Mouse (Mus musculus) forebrain, postnatal 0 days (tissue): ENCODE results near the gene Cpsf3. TPM values are rescaled to one million over a fixed set of nuclear protein-coding genes. Genes with fewer than 3 reads are reported as not detected.
A peak's percentile ranks its signal among the peaks of the same experiment; 100 is the strongest.

Experiments
- ATAC-seq: fragments of 200-750 bp; cut with Nextera tagmentation; 2 replicates; pipeline ENCODE4 v1.8.0; 2017; ENCODE audit warnings: mild to moderate bottlenecking, moderate library complexity
- DNase-seq: peaks from one replicate; pipeline ENCODE4 v3.0.0-alpha.2; 2015
- H3K27ac ChIP-seq: fragments of 300-500 bp; sonication (generic); 2 replicates; pipeline ENCODE4 v1.5.1; 2014; ENCODE audit warnings: low read depth, mild to moderate bottlenecking, antibody characterized with exemption, low read length, moderate library complexity, mixed read lengths
- H3K27me3 ChIP-seq: fragments of 300-500 bp; sonication (generic); 2 replicates; pipeline ENCODE4 v1.6.1; 2014; ENCODE audit warnings: mild to moderate bottlenecking, low read length, mixed read lengths; ENCODE audit not compliant: insufficient read depth
- H3K36me3 ChIP-seq: fragments of 300-500 bp; sonication (generic); 2 replicates; pipeline ENCODE4 v1.6.1; 2014; ENCODE audit warnings: mild to moderate bottlenecking, moderate library complexity; ENCODE audit not compliant: insufficient read depth
- H3K4me1 ChIP-seq: fragments of 300-500 bp; sonication (generic); 2 replicates; pipeline ENCODE4 v1.6.1; 2014; ENCODE audit warnings: antibody characterized with exemption; ENCODE audit not compliant: insufficient read depth
- H3K4me2 ChIP-seq: fragments of 300-500 bp; sonication (generic); 2 replicates; pipeline ENCODE4 v1.6.1; 2014; ENCODE audit warnings: low read depth, mild to moderate bottlenecking, moderate library complexity
- H3K4me3 ChIP-seq: fragments of 300-500 bp; sonication (generic); 2 replicates; pipeline ENCODE4 v1.5.1; 2014; ENCODE audit warnings: low read depth, low read length, mixed read lengths
- H3K9ac ChIP-seq: fragments of 300-500 bp; sonication (generic); 2 replicates; pipeline ENCODE4 v1.6.1; 2014; ENCODE audit warnings: mild to moderate bottlenecking
- H3K9me3 ChIP-seq: fragments of 300-500 bp; sonication (generic); 2 replicates; pipeline ENCODE4 v1.6.1; 2016; ENCODE audit warnings: low read length
- CTCF ChIP-seq: sonication (generic); IDR thresholded peaks from 2 replicates; pipeline ENCODE4 v1.5.1; 2016; ENCODE audit warnings: antibody characterized with exemption, control low read depth, low read depth
- WGBS: fragments of 180-500 bp; shearing (Covaris S2); extraction: QIAGEN DNeasy Blood & Tissue Kit; methylation state at CpG from one replicate; pipeline ENCODE4 v1.1.7; 2014; 5-methylcytosine and 5-hydroxymethylcytosine counted together
- polyA plus RNA-seq: library from polyadenylated mRNA; unstranded; fragments of >200 nt; fragmentation: Nextera tagmentation; extraction: Ambion mirVana; gene quantifications from 2 replicates; pipeline ENCODE4 v1.2.1, GENCODE M21; 2015
- total RNA-seq: library from RNA; depleted of rRNA; stranded (reverse); fragments of >200 nt; gene quantifications from 2 replicates; pipeline ENCODE4 v1.2.3, GENCODE M21; 2014

The Cpsf3 gene
- total and polyA plus RNA-seq, 2 experiments from 2014 or later, result 50.4 to 79.6 TPM

DNA sequence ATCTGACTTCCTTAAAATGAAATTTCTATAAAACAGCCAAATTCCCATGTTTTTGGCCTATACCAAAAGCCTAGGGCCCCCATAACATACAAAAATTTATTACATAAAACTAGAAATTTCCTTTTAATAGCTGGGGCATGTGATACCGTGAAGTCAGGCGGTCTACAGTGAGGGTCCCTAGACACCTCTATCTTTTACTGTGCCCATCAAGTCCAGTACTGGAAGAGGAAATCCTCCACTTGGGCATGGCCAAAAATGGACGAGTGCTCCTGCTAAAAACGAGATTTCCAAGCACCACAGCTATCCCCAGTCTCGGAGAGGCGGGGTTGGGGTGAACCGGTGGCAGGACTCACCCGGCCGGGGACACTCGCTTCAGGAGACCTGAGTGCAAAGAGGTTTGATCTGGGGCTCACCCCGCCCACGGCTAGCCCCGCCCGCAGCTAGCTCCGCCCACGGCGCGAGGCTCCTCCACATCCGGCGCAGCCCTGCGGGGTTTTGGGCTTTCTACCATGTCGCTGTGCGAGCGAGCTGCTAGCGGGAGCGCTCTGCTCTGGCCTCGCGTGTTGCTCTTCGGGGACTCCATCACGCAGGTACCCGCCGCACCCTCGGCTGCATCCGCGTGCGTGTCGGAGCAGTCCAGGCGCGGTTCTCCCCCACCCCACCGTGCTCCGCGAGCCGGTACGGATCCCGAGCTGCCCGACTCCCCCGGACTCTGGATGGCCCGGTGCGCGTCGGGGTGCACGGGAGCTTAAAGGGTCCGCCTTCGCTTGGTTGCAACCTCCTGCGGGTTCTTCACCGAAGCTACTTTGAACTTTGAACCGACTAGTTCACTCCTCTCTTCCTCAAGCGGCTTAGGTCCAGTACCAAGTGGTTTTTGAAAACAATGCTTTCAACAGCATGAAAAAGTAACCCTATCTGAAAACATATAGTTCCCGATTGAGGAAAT is 31.0 kb downstream of the Cpsf3 start, which contains the start of gene Iah1:
TSS of gene Iah1 (plus strand) at position 467 of the 946 bp plus-strand sequence.
- peak within 1 kb of the TSS; percentile 67 for H3K4me2 ChIP-seq
- ATAC-seq (peak; percentile 88), DNase-seq (peak; percentile 76)
- no peaks in the 10 kb centered on the region for H3K27me3 ChIP-seq
- H3K36me3 ChIP-seq, result peaks cover 35% of the 10 kb centered on the region
- WGBS, result 3% methylated on average over 59 of the region's 59 CpGs
- no peaks in the 10 kb centered on the region for H3K4me1 ChIP-seq
- no peaks in the 10 kb centered on the region for H3K9me3 ChIP-seq
- H3K27ac ChIP-seq, result no peak within 1 kb of the TSS
- TF ChIP-seq CTCF, result no peak
- H3K4me3 ChIP-seq, result peak within 1 kb of the TSS; percentile 50
- H3K9ac ChIP-seq, result peak within 1 kb of the TSS; percentile 57

DNA sequence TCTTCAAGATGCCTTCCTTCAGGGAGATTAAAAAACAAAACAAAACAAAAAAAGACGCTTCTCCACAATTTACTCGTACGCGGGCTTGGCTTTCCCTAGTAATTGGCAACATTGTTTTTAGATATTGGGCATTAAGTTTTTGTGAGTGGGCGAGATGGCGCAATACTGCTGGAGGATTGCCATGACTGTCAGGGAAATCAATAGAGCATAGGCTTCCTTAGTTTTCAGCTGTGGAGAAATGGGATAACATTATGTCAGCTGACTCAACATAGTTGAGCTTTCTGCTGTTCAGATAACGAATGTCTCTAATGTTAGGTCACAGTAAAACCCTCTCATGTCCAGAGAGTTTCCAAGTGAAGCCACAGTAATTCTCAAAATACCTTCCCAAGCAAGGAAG is 31.7 kb downstream of the Cpsf3 start:
- H3K36me3 ChIP-seq, result peaks cover 30% of the 10 kb centered on the region
- peak overlapping the region; percentile 57 for H3K9ac ChIP-seq
- no peak overlapping the region for H3K27ac ChIP-seq
- WGBS, result 11% methylated on average over 7 of the region's 7 CpGs
- no peaks in the 10 kb centered on the region for H3K27me3 ChIP-seq
- no peak for TF ChIP-seq CTCF
- ATAC-seq (no peak), DNase-seq (peak; percentile 8)
- peak overlapping the region; percentile 67 for H3K4me2 ChIP-seq
- H3K4me3 ChIP-seq, result peak overlapping the region; percentile 50
- no peaks in the 10 kb centered on the region for H3K9me3 ChIP-seq
- H3K4me1 ChIP-seq, result no peaks in the 10 kb centered on the region

DNA sequence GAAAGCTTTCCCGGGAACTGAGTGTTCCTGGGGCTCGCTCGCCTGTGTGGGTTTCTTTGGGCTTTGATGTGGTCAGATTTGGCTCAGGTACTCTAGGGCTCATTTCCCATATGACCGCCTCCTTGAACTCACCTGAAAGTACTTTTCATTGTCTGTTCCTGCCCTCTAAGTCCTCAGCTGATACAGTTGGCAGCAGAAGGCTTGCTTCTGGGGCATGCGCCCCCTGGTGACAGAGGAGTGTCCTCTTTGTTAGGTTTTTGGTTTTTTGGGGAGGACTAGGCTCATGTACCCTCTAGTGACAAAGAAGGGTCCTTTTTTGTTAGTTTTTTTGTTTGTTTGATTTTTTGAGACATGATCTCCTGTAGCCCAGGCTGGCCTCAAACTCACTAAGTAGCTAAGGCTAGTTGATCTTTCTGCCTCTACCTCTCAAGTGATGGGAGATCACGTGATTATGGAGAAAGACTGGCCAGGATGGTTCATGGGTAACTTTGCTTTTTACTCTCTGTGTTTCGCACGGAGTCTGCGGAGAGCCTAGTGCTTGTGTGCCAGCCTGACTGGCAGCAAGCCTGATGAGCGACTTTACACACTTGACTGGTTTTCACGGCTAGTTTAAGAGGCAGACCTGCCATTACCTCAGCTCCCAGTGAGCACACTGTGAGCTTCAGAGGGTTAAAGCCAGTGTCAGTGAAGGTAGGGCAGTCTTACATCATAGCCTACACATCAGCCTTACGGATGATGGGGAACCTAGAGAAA is 33.1 kb downstream of the Cpsf3 start:
- peak; percentile 75 for TF ChIP-seq CTCF
- Histone ChIP-seq H3K9ac (no peak overlapping the region), H3K27me3 (no peaks in the 10 kb centered on the region), H3K36me3 (peaks cover 24% of the 10 kb centered on the region), H3K27ac (no peak overlapping the region), H3K4me1 (no peaks in the 10 kb centered on the region), H3K4me3 (no peak overlapping the region), H3K4me2 (no peak overlapping the region), H3K9me3 (no peaks in the 10 kb centered on the region)
- ATAC-seq, result peak; percentile 25; the same call in 1 of the 2 replicates
- WGBS, result 66% methylated on average over 12 of the region's 12 CpGs
- peak; percentile 68 for DNase-seq

DNA sequence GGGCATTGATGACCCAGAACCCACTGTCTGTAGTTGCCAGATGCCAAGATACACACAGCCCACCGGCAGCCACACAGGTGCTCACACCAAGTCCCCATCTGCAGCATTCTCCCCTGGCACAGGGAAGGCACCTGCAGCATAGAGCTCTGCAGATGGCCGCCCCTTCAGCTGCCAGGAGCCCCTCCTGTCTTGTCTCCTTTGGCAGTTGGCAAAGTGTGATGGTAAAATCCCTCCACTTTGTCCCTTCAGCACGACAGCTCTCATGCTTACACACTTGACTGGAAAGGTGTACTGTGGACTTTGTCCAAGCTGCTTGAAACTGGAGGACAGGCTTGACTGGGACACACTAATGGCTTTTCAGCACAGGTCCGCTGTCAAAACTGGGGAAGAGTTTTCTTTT is 35.1 kb downstream of the Cpsf3 start:
- H3K4me2 ChIP-seq, result no peak overlapping the region
- no peak overlapping the region for H3K9ac ChIP-seq
- H3K4me1 ChIP-seq, result no peaks in the 10 kb centered on the region
- peaks cover 20% of the 10 kb centered on the region for H3K36me3 ChIP-seq
- H3K4me3 ChIP-seq, result no peak overlapping the region
- DNase-seq (no peak), ATAC-seq (no peak)
- H3K9me3 ChIP-seq, result no peaks in the 10 kb centered on the region
- no peak overlapping the region for H3K27ac ChIP-seq
- WGBS, result 78% methylated on average over 4 of the region's 4 CpGs
- no peaks in the 10 kb centered on the region for H3K27me3 ChIP-seq
- no peak for TF ChIP-seq CTCF

DNA sequence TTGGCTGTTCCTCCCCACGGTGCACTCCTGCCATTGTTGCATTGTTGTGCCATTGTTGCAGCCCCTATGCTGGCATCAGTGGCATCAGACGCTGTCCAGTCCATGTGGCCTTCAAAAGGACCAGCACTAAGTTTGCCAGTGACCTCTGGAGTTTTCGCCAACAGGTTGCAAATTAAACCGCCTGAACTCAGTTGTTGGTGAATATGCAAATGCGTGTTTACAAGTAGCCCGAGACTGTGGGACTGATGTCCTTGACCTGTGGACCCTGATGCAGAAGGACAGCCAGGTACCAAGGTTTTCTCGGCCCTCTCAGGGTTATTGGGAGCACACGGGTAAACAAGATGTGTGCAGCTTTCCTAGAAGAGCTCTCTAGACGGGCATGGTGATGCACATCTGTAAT is 36.0 kb downstream of the Cpsf3 start:
- H3K27ac ChIP-seq, result no peak overlapping the region
- H3K4me2 ChIP-seq, result no peak overlapping the region
- ATAC-seq, result no peak
- peaks cover 23% of the 10 kb centered on the region for H3K36me3 ChIP-seq
- no peak overlapping the region for H3K4me3 ChIP-seq
- H3K4me1 ChIP-seq, result no peaks in the 10 kb centered on the region
- no peak overlapping the region for H3K9ac ChIP-seq
- WGBS, result 82% methylated on average over 9 of the region's 9 CpGs
- TF ChIP-seq CTCF, result no peak
- no peaks in the 10 kb centered on the region for H3K9me3 ChIP-seq
- no peaks in the 10 kb centered on the region for H3K27me3 ChIP-seq
- no peak for DNase-seq

DNA sequence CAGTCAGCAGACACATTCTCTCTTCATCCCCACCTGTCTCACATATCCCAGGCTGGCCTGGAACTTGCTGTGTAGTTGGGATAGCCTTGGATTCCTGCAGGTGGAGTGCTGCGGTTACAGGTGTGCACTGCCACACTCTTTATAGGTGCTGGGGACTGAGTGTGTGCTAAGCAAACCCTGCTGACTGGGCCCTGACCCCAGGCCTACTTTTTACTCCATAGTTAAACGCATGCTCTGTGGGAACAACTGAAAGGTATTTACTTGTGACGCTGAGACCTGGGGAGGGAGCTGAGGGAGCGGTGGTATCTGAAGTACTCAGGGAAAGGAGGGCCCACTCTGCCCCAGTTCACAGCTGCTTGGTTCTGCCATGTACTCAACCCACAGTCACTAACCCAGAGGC is 37.1 kb downstream of the Cpsf3 start:
- H3K9me3 ChIP-seq, result no peaks in the 10 kb centered on the region
- H3K27me3 ChIP-seq, result no peaks in the 10 kb centered on the region
- DNase-seq (no peak), ATAC-seq (no peak)
- no peak overlapping the region for H3K27ac ChIP-seq
- 82% methylated on average over 4 of the region's 4 CpGs for WGBS
- H3K4me1 ChIP-seq, result no peaks in the 10 kb centered on the region
- no peak overlapping the region for H3K4me2 ChIP-seq
- no peak overlapping the region for H3K9ac ChIP-seq
- H3K4me3 ChIP-seq, result no peak overlapping the region
- no peak for TF ChIP-seq CTCF
- H3K36me3 ChIP-seq, result peaks cover 28% of the 10 kb centered on the region

DNA sequence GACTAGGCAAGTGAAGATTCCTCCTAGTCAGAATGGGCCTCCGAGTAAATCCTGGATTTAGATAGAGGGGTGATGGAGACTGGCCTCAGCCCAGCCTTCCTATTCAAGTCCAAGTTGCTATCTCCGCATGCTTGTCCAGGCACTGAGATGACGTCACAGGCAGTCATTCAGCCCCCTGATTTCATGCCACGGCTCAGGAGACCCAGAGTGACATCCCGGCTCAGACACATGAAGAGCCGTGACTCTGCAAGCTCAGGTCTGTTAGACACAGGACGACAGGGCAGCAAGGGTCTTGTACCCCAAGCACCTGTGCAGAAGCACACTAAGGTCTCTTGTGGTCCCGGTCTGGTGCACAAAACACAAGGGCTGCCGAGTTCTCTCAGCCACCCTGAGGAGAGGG is 37.7 kb downstream of the Cpsf3 start:
- Histone ChIP-seq H3K4me2 (no peak overlapping the region), H3K27me3 (no peaks in the 10 kb centered on the region), H3K27ac (no peak overlapping the region), H3K36me3 (peaks cover 32% of the 10 kb centered on the region), H3K9ac (no peak overlapping the region), H3K4me3 (no peak overlapping the region), H3K9me3 (no peaks in the 10 kb centered on the region), H3K4me1 (no peaks in the 10 kb centered on the region)
- no peak for ATAC-seq
- WGBS, result 88% methylated on average over 9 of the region's 9 CpGs
- TF ChIP-seq CTCF, result no peak
- no peak for DNase-seq
